Comparison of ENCODE assay signal across 25 mouse cellular contexts in genomic region chr13:51786616-51787015, GRCm38 (mm10).
"Had no signal": no experiment of that assay in that cellular context is flagged by ENCODE, and none has a peak within 500 bp of the region (broad histone marks: within the 10 kb centered on the region; RNA-seq: fewer than 3 reads in every experiment).

No protein-coding gene starts in this region.

- H3K4me3 ChIP-seq: gastrocnemius, adult 2 months; heart, adult 2 months; heart, embryonic 13.5 days; heart, embryonic 15.5 days; hindbrain, embryonic 10.5 days; hindbrain, embryonic 12.5 days; intestine, embryonic 15.5 days; layer of hippocampus, adult 2 months; left cerebral cortex, adult 2 months; limb, embryonic 10.5 days; limb, embryonic 12.5 days; liver, embryonic 13.5 days; liver, embryonic 15.5 days had no signal

- H3K36me3 ChIP-seq: heart, embryonic 13.5 days; heart, embryonic 15.5 days; hindbrain, embryonic 10.5 days; hindbrain, embryonic 12.5 days; intestine, embryonic 15.5 days; limb, embryonic 10.5 days; limb, embryonic 12.5 days; liver, embryonic 13.5 days; liver, embryonic 15.5 days had no signal

- ATAC-seq: hindbrain, embryonic 16.5 days; inflammation-experienced regulatory T-cells, adult 6 months; intestine, embryonic 15.5 days; intestine, postnatal 0 days; liver, postnatal 0 days had no signal

- H3K27me3 ChIP-seq: heart, embryonic 13.5 days; heart, embryonic 15.5 days; intestine, embryonic 15.5 days; liver, embryonic 15.5 days had no signal

- H3K9ac ChIP-seq: heart, embryonic 13.5 days; heart, embryonic 15.5 days; hindbrain, embryonic 12.5 days; hindbrain, embryonic 14.5 days; intestine, embryonic 15.5 days; limb, embryonic 12.5 days; liver, embryonic 13.5 days; liver, embryonic 15.5 days; liver, postnatal 0 days had no signal

- DNase-seq: gastrocnemius, adult 2 months; gastrocnemius, postnatal 10 days; gastrocnemius, postnatal 25 days; heart, adult 2 months; heart, postnatal 4 days; kidney, postnatal 4 days; liver; liver, embryonic 13.5 days; liver, postnatal 0 days had no signal

- H3K27ac ChIP-seq: gastrocnemius, adult 2 months; heart, adult 2 months; heart, embryonic 13.5 days; heart, embryonic 15.5 days; hindbrain, embryonic 10.5 days; hindbrain, embryonic 12.5 days; hindbrain, embryonic 14.5 days; intestine, embryonic 15.5 days; layer of hippocampus, adult 2 months; left cerebral cortex, adult 2 months; limb, embryonic 10.5 days; limb, embryonic 12.5 days; liver, embryonic 13.5 days; liver, embryonic 15.5 days had no signal

- H3K4me2 ChIP-seq: heart, embryonic 11.5 days; heart, embryonic 13.5 days; heart, embryonic 15.5 days; hindbrain, embryonic 12.5 days; hindbrain, embryonic 14.5 days; intestine, embryonic 15.5 days; limb, embryonic 12.5 days; liver, embryonic 11.5 days; liver, embryonic 13.5 days; liver, embryonic 15.5 days had no signal

- H3K9me3 ChIP-seq: heart, embryonic 13.5 days; heart, embryonic 15.5 days; hindbrain, embryonic 10.5 days; hindbrain, embryonic 12.5 days; intestine, embryonic 15.5 days; limb, embryonic 10.5 days; limb, embryonic 12.5 days; liver, embryonic 13.5 days; liver, embryonic 15.5 days had no signal
